Comparison of ENCODE assay signal across 21 mouse cellular contexts in genomic region chr2:3641001-3641770, GRCm38 (mm10).
DNase-seq lines count a peak whose midpoint lies in the region; ATAC-seq and TF ChIP-seq lines count a peak whose summit lies in the region.
"Had no signal": no experiment of that assay in that cellular context is flagged by ENCODE, and none has a peak within 500 bp of the region (broad histone marks: within the 10 kb centered on the region; RNA-seq: fewer than 3 reads in every experiment).

No protein-coding gene starts in this region.

- no peak for TF ChIP-seq EP300 in stomach, postnatal 0 days (optimal IDR thresholded peaks at IDR 0.05)

- ATAC-seq in liver, embryonic 16.5 days (ENCODE audit: low read depth) = peak; percentile 16; the same call in 1 of the 2 replicates
- ATAC-seq in intestine, postnatal 0 days = peak; percentile 53; the same call in 1 of the 2 replicates
- ATAC-seq in stomach, postnatal 0 days (ENCODE audit: low FRiP score, low TSS enrichment) = peak; percentile 81
- ATAC-seq: CD4-positive, CD25-positive, alpha-beta regulatory T cell, adult 4 months; forebrain, embryonic 14.5 days; Patski had no signal

- peak; percentile 37 for DNase-seq in adrenal gland, postnatal 10 days
- no peak for DNase-seq in adrenal gland, postnatal 4 days (ENCODE audit: low spot score in 2 of 2)
- no peak for DNase-seq in liver
- DNase-seq in stomach, postnatal 0 days (ENCODE audit: low spot score) = peak; percentile 20
- DNase-seq in layer of hippocampus, postnatal 36 days = no peak
- DNase-seq: cerebellum, adult 9-10 months; gastrocnemius, postnatal 25 days; heart, postnatal 10 days; kidney, postnatal 36 days; layer of hippocampus, adult 9-11 months; thymus, postnatal 14 days had no signal

- no peaks in the 10 kb centered on the region; the same call in 1 of the 2 replicates for H3K4me1 ChIP-seq in liver, embryonic 16.5 days (ENCODE audit: control insufficient read depth, low read depth, low read length)
- H3K4me1 ChIP-seq in intestine, postnatal 0 days (replicated peaks; ENCODE audit: control insufficient read depth, insufficient read depth, low read length) = no peaks in the 10 kb centered on the region
- no peaks in the 10 kb centered on the region for H3K4me1 ChIP-seq in stomach, postnatal 0 days (replicated peaks; ENCODE audit: control insufficient read depth, insufficient read depth)
- H3K4me1 ChIP-seq: embryonic facial prominence, embryonic 12.5 days; limb, embryonic 12.5 days; midbrain, embryonic 10.5 days; neural tube, embryonic 12.5 days had no signal

- 52% methylated on average over 9 of the region's 9 CpGs for WGBS in liver, embryonic 16.5 days (ENCODE audit: insufficient replicate concordance)
- 59% methylated on average over 9 of the region's 9 CpGs for WGBS in intestine, postnatal 0 days
- 64% methylated on average over 9 of the region's 9 CpGs for WGBS in stomach, postnatal 0 days

- H3K27me3 ChIP-seq in liver, embryonic 16.5 days (ENCODE audit: control insufficient read depth, insufficient read depth, low read depth, low read length) = no peaks in the 10 kb centered on the region
- H3K27me3 ChIP-seq in intestine, postnatal 0 days (replicated peaks; ENCODE audit: control insufficient read depth, insufficient read depth, low read length) = no peaks in the 10 kb centered on the region
- no peaks in the 10 kb centered on the region for H3K27me3 ChIP-seq in stomach, postnatal 0 days (ENCODE audit: control insufficient read depth, insufficient read depth, low read length)
- H3K27me3 ChIP-seq: embryonic facial prominence, embryonic 12.5 days; limb, embryonic 12.5 days; neural tube, embryonic 12.5 days; Patski had no signal

- H3K9ac ChIP-seq in liver, embryonic 16.5 days (ENCODE audit: low read depth, low read length) = no peak overlapping the region
- H3K9ac ChIP-seq in intestine, postnatal 0 days (ENCODE audit: low read depth, low read length) = no peak overlapping the region
- H3K9ac ChIP-seq in stomach, postnatal 0 days (ENCODE audit: low read length) = no peak overlapping the region
- H3K9ac ChIP-seq: embryonic facial prominence, embryonic 12.5 days; limb, embryonic 12.5 days; neural tube, embryonic 12.5 days had no signal

- TF ChIP-seq CTCF in intestine, postnatal 0 days (IDR thresholded peaks at IDR 0.05; ENCODE audit: low read depth) = no peak
- no peak for TF ChIP-seq CTCF in stomach, postnatal 0 days (IDR thresholded peaks at IDR 0.05; ENCODE audit: low read depth)

- no peaks in the 10 kb centered on the region for H3K36me3 ChIP-seq in liver, embryonic 16.5 days (ENCODE audit: control insufficient read depth, insufficient read depth)
- H3K36me3 ChIP-seq in intestine, postnatal 0 days (ENCODE audit: control insufficient read depth, insufficient read depth) = no peaks in the 10 kb centered on the region
- no peaks in the 10 kb centered on the region for H3K36me3 ChIP-seq in stomach, postnatal 0 days (ENCODE audit: control insufficient read depth, insufficient read depth, low read length)
- H3K36me3 ChIP-seq: embryonic facial prominence, embryonic 12.5 days; limb, embryonic 12.5 days; midbrain, embryonic 10.5 days; neural tube, embryonic 12.5 days had no signal

- no peak overlapping the region for H3K4me2 ChIP-seq in liver, embryonic 16.5 days (ENCODE audit: low read depth, low read length)
- no peak overlapping the region for H3K4me2 ChIP-seq in intestine, postnatal 0 days (replicated peaks; ENCODE audit: low read depth)
- no peak overlapping the region for H3K4me2 ChIP-seq in stomach, postnatal 0 days (replicated peaks; ENCODE audit: low read depth)
- H3K4me2 ChIP-seq: embryonic facial prominence, embryonic 12.5 days; heart, embryonic 11.5 days; limb, embryonic 12.5 days; neural tube, embryonic 12.5 days had no signal

- no peaks in the 10 kb centered on the region for H3K9me3 ChIP-seq in liver, embryonic 16.5 days (replicated peaks; ENCODE audit: control insufficient read depth, low read length)
- no peaks in the 10 kb centered on the region for H3K9me3 ChIP-seq in intestine, postnatal 0 days (ENCODE audit: control insufficient read depth)
- H3K9me3 ChIP-seq in stomach, postnatal 0 days (ENCODE audit: control insufficient read depth, low read length) = no peaks in the 10 kb centered on the region
- H3K9me3 ChIP-seq: embryonic facial prominence, embryonic 12.5 days; limb, embryonic 12.5 days; midbrain, embryonic 10.5 days; neural tube, embryonic 12.5 days had no signal

- no peak overlapping the region for H3K27ac ChIP-seq in liver, embryonic 16.5 days (ENCODE audit: low read length)
- no peak overlapping the region for H3K27ac ChIP-seq in intestine, postnatal 0 days (ENCODE audit: low read depth, low read length)
- no peak overlapping the region for H3K27ac ChIP-seq in stomach, postnatal 0 days (replicated peaks)
- H3K27ac ChIP-seq: embryonic facial prominence, embryonic 12.5 days; limb, embryonic 12.5 days; midbrain, embryonic 10.5 days; neural tube, embryonic 12.5 days had no signal

- no peak overlapping the region for H3K4me3 ChIP-seq in liver, embryonic 16.5 days (ENCODE audit: low read depth, low read length)
- H3K4me3 ChIP-seq in intestine, postnatal 0 days (ENCODE audit: low read depth, low read length) = no peak overlapping the region
- H3K4me3 ChIP-seq in stomach, postnatal 0 days (ENCODE audit: low read depth, low read length) = no peak overlapping the region
- H3K4me3 ChIP-seq: embryonic facial prominence, embryonic 12.5 days; limb, embryonic 12.5 days; midbrain, embryonic 10.5 days; neural tube, embryonic 12.5 days had no signal

Comparison
In these comparisons a context has a peak if more than half of its experiments do, and no peak if none do; other contexts are left out.
1. DNase-seq: peak in adrenal gland, postnatal 10 days (single experiment) and stomach, postnatal 0 days (single experiment); none in adrenal gland, postnatal 4 days (0 of 2), liver (single experiment) and layer of hippocampus, postnatal 36 days (0 of 2).
2. ATAC-seq: peak in every context shown above with its lines; median percentile 81 in stomach, postnatal 0 days; 53 in intestine, postnatal 0 days; 16 in liver, embryonic 16.5 days.